Mouse (Mus musculus) MEL (cell line): ENCODE results near the gene Cebpz. TPM values are rescaled to one million over a fixed set of nuclear protein-coding genes. Genes with fewer than 3 reads are reported as not detected.

Experiments
- DNase-seq: peaks from one replicate; pipeline ENCODE4 v3.0.0; 2011; ENCODE audit warnings: low read depth, low spot score
- H3K27ac ChIP-seq: 2 replicates; pipeline ENCODE4 v1.5.1; 2012; ENCODE audit warnings: low read depth, mild to moderate bottlenecking, control low read depth, low read length, moderate library complexity; ENCODE audit not compliant: control insufficient read depth
- H3K27me3 ChIP-seq, 2 experiments: fragments of 150-350 bp in 1 of 2; sonication (generic) in 1 of 2; 2 replicates each; pipeline ENCODE4 v1.6.1; 2012; ENCODE audit warnings: low read length in 2 of 2, mild to moderate bottlenecking in 2 of 2, improper control_type of control experiment in 1 of 2, moderate library complexity in 1 of 2; ENCODE audit not compliant: insufficient read depth in 2 of 2, control insufficient read depth in 1 of 2
- H3K36me3 ChIP-seq, 2 experiments: 2 replicates each; pipeline ENCODE4 v1.6.1; 2012 to 2014; ENCODE audit warnings: low read length in 2 of 2, improper control_type of control experiment in 1 of 2, inconsistent platforms in 1 of 2, mild to moderate bottlenecking in 1 of 2; ENCODE audit not compliant: insufficient read depth in 2 of 2, control insufficient read depth in 1 of 2
- H3K4me1 ChIP-seq, 2 experiments: fragments of 150-350 bp in 1 of 2; sonication (generic) in 1 of 2; 2 replicates each; pipeline ENCODE4 v1.6.1; 2012; ENCODE audit warnings: low read length in 2 of 2, improper control_type of control experiment in 1 of 2, mild to moderate bottlenecking in 1 of 2; ENCODE audit not compliant: insufficient read depth in 2 of 2, control insufficient read depth in 1 of 2
- H3K4me3 ChIP-seq, 2 experiments: fragments of 150-350 bp in 1 of 2; sonication (generic) in 1 of 2; 2 replicates each; pipeline ENCODE4 v1.5.1; 2012; ENCODE audit warnings: low read depth in 2 of 2, low read length in 2 of 2, mild to moderate bottlenecking in 2 of 2, moderate library complexity in 2 of 2, control low read depth in 1 of 2, improper control_type of control experiment in 1 of 2; ENCODE audit not compliant: control insufficient read depth in 1 of 2, insufficient read depth in 1 of 2
- H3K79me2 ChIP-seq: 2 replicates; pipeline ENCODE4 v1.6.1; 2012; ENCODE audit warnings: mild to moderate bottlenecking, low read length, moderate library complexity; ENCODE audit not compliant: control insufficient read depth, poor library complexity, insufficient read depth
- H3K9ac ChIP-seq: 2 replicates; pipeline ENCODE4 v1.6.1; 2012; ENCODE audit warnings: low read depth, mild to moderate bottlenecking, control low read depth, low read length, moderate library complexity; ENCODE audit not compliant: control insufficient read depth, poor library complexity, severe bottlenecking
- H3K9me3 ChIP-seq: fragments of 150-350 bp; sonication (generic); replicated peaks from 2 replicates; pipeline ENCODE4 v1.6.1; 2012; ENCODE audit warnings: mild to moderate bottlenecking, low read length, improper control_type of control experiment, moderate library complexity; ENCODE audit not compliant: insufficient read depth
- BHLHE40 ChIP-seq: IDR thresholded peaks from 2 replicates; pipeline ENCODE4 v1.6.1; 2012; ENCODE audit warnings: low read depth, mild to moderate bottlenecking, inconsistent platforms, low read length, improper control_type of control experiment, borderline replicate concordance
- CHD1 ChIP-seq: IDR thresholded peaks from 2 replicates; pipeline ENCODE4 v1.6.1; 2012; ENCODE audit warnings: low read depth, mild to moderate bottlenecking, inconsistent platforms, low read length, improper control_type of control experiment
- CHD2 ChIP-seq: IDR thresholded peaks from 2 replicates; pipeline ENCODE4 v1.6.1; 2011; ENCODE audit warnings: low read length, improper control_type of control experiment
- CTCF ChIP-seq, 3 experiments: IDR thresholded peaks in 2 of 3; conservative IDR thresholded peaks in 1 of 3; 2 replicates each; pipeline ENCODE4 v1.5.1; 2011 to 2012; ENCODE audit warnings: low read length in 3 of 3, low read depth in 2 of 3, mild to moderate bottlenecking in 2 of 3, improper control_type of control experiment in 1 of 3, inconsistent platforms in 1 of 3, mixed read lengths in 1 of 3, moderate library complexity in 1 of 3; ENCODE audit not compliant: control insufficient read depth in 1 of 3, insufficient read depth in 1 of 3, poor library complexity in 1 of 3, severe bottlenecking in 1 of 3
- ELF1 ChIP-seq: IDR thresholded peaks from 2 replicates; pipeline ENCODE4 v1.6.1; 2014; ENCODE audit warnings: low read depth, mild to moderate bottlenecking, inconsistent platforms, low read length, improper control_type of control experiment, moderate library complexity
- ETS1 ChIP-seq: IDR thresholded peaks from 2 replicates; pipeline ENCODE4 v1.6.1; 2012; ENCODE audit warnings: low read depth, mild to moderate bottlenecking, inconsistent platforms, low read length, improper control_type of control experiment, moderate library complexity
- GABPA ChIP-seq: IDR thresholded peaks from 2 replicates; pipeline ENCODE4 v1.6.1; 2012; ENCODE audit warnings: low read depth, mild to moderate bottlenecking, inconsistent platforms, low read length, improper control_type of control experiment, moderate library complexity
- GATA1 ChIP-seq: IDR thresholded peaks from 2 replicates; pipeline ENCODE4 v1.6.1; 2011; ENCODE audit warnings: low read depth, low read length, improper control_type of control experiment
- HCFC1 ChIP-seq: IDR thresholded peaks from 2 replicates; pipeline ENCODE4 v1.6.1; 2012; ENCODE audit warnings: low read depth, mild to moderate bottlenecking, inconsistent platforms, low read length, improper control_type of control experiment, moderate library complexity
- JUND ChIP-seq: IDR thresholded peaks from 2 replicates; pipeline ENCODE4 v1.6.1; 2011; ENCODE audit warnings: low read depth, mild to moderate bottlenecking, improper control_type of control experiment, low read length
- KAT2A ChIP-seq: conservative IDR thresholded peaks from 2 replicates; pipeline ENCODE4 v1.6.1; 2012; ENCODE audit warnings: low read depth, low read length, improper control_type of control experiment, inconsistent platforms
- MAX ChIP-seq: IDR thresholded peaks from 2 replicates; pipeline ENCODE4 v1.6.1; 2011; ENCODE audit warnings: low read length, improper control_type of control experiment
- MAZ ChIP-seq: IDR thresholded peaks from 2 replicates; pipeline ENCODE4 v1.6.1; 2012; ENCODE audit warnings: low read depth, mild to moderate bottlenecking, inconsistent platforms, low read length, improper control_type of control experiment
- MEF2A ChIP-seq: IDR thresholded peaks from 2 replicates; pipeline ENCODE4 v1.6.1; 2014; ENCODE audit warnings: low read depth, mild to moderate bottlenecking, inconsistent platforms, low read length, improper control_type of control experiment; ENCODE audit not compliant: poor library complexity, insufficient replicate concordance, severe bottlenecking; ENCODE audit errors: extremely low read depth
- MXI1 ChIP-seq: IDR thresholded peaks from 2 replicates; pipeline ENCODE4 v1.6.1; 2011; ENCODE audit warnings: mild to moderate bottlenecking, low read depth, low read length, improper control_type of control experiment
- MYB ChIP-seq: IDR thresholded peaks from 2 replicates; pipeline ENCODE4 v1.6.1; 2011; ENCODE audit warnings: mild to moderate bottlenecking, low read depth, low read length, improper control_type of control experiment
- MYC ChIP-seq: IDR thresholded peaks from 2 replicates; pipeline ENCODE4 v1.6.1; 2011; ENCODE audit warnings: low read depth, mild to moderate bottlenecking, low read length, improper control_type of control experiment, moderate library complexity
- NELFE ChIP-seq: IDR thresholded peaks from 2 replicates; pipeline ENCODE4 v1.6.1; 2011; ENCODE audit warnings: low read depth, low read length, improper control_type of control experiment
- NRF1 ChIP-seq: IDR thresholded peaks from 2 replicates; pipeline ENCODE4 v1.6.1; 2014; ENCODE audit warnings: low read depth, mild to moderate bottlenecking, inconsistent platforms, low read length, improper control_type of control experiment, moderate library complexity; ENCODE audit not compliant: poor library complexity, insufficient read depth, severe bottlenecking
- POLR2A ChIP-seq, 2 experiments: IDR thresholded peaks; 2 replicates each; pipeline ENCODE4 v1.6.1; 2011 to 2012; ENCODE audit warnings: low read length in 2 of 2, mild to moderate bottlenecking in 2 of 2, control low read depth in 1 of 2, improper control_type of control experiment in 1 of 2, low read depth in 1 of 2, moderate library complexity in 1 of 2; ENCODE audit not compliant: control insufficient read depth in 1 of 2, insufficient read depth in 1 of 2, poor library complexity in 1 of 2
- POLR2AphosphoS2 ChIP-seq: IDR thresholded peaks from 2 replicates; pipeline ENCODE4 v1.6.1; 2011; ENCODE audit warnings: low read length, improper control_type of control experiment
- POLR2AphosphoS5 ChIP-seq: IDR thresholded peaks from 2 replicates; pipeline ENCODE4 v1.6.1; 2012; ENCODE audit warnings: low read depth, borderline replicate concordance, mild to moderate bottlenecking, inconsistent platforms, low read length, moderate library complexity, mixed read lengths
- RCOR1 ChIP-seq: IDR thresholded peaks from 2 replicates; pipeline ENCODE4 v1.6.1; 2012; ENCODE audit warnings: low read depth, mild to moderate bottlenecking, inconsistent platforms, low read length, improper control_type of control experiment
- SIN3A ChIP-seq: IDR thresholded peaks from 2 replicates; pipeline ENCODE4 v1.6.1; 2012; ENCODE audit warnings: low read length, improper control_type of control experiment, inconsistent platforms
- SMC3 ChIP-seq: IDR thresholded peaks from 2 replicates; pipeline ENCODE4 v1.6.1; 2011; ENCODE audit warnings: low read depth, low read length, improper control_type of control experiment
- TBP ChIP-seq: IDR thresholded peaks from 2 replicates; pipeline ENCODE4 v1.8.0; 2011; ENCODE audit warnings: low read depth, low read length, improper control_type of control experiment
- TCF12 ChIP-seq: IDR thresholded peaks from 2 replicates; pipeline ENCODE4 v1.6.1; 2014; ENCODE audit warnings: low read depth, mild to moderate bottlenecking, inconsistent platforms, low read length, improper control_type of control experiment, moderate library complexity
- UBTF ChIP-seq: IDR thresholded peaks from 2 replicates; pipeline ENCODE4 v1.6.1; 2012; ENCODE audit warnings: low read depth, mild to moderate bottlenecking, inconsistent platforms, low read length, improper control_type of control experiment, moderate library complexity, borderline replicate concordance; ENCODE audit not compliant: insufficient read depth
- USF1 ChIP-seq: IDR thresholded peaks from 2 replicates; pipeline ENCODE4 v1.6.1; 2014; ENCODE audit warnings: low read depth, mild to moderate bottlenecking, inconsistent platforms, low read length, improper control_type of control experiment, moderate library complexity
- USF2 ChIP-seq, 2 experiments: IDR thresholded peaks; 2 replicates each; pipeline ENCODE4 v1.6.1; 2011 to 2012; ENCODE audit warnings: improper control_type of control experiment in 2 of 2, low read length in 2 of 2, borderline replicate concordance in 1 of 2, inconsistent platforms in 1 of 2, low read depth in 1 of 2, mild to moderate bottlenecking in 1 of 2; ENCODE audit not compliant: insufficient read depth in 1 of 2
- ZC3H11A ChIP-seq: IDR thresholded peaks from 2 replicates; pipeline ENCODE4 v1.6.1; 2012; ENCODE audit warnings: low read depth, mild to moderate bottlenecking, inconsistent platforms, low read length, improper control_type of control experiment
- ZKSCAN1 ChIP-seq: IDR thresholded peaks from 2 replicates; pipeline ENCODE4 v1.6.1; 2012; ENCODE audit warnings: low read depth, mild to moderate bottlenecking, inconsistent platforms, low read length, improper control_type of control experiment, moderate library complexity
- ZMIZ1 ChIP-seq: IDR thresholded peaks from 2 replicates; pipeline ENCODE4 v1.6.1; 2012; ENCODE audit warnings: low read depth, mild to moderate bottlenecking, inconsistent platforms, low read length, improper control_type of control experiment, moderate library complexity
- ZNF384 ChIP-seq: IDR thresholded peaks from 2 replicates; pipeline ENCODE4 v1.6.1; 2012; ENCODE audit warnings: low read depth, mild to moderate bottlenecking, inconsistent platforms, low read length, improper control_type of control experiment
- polyA plus RNA-seq, 2 experiments: library from polyadenylated mRNA; stranded (reverse) in 1 of 2; unstranded in 1 of 2; fragments of >175 nt in 1 of 2; fragments of >200 nt in 1 of 2; gene quantifications; 2 replicates each; pipeline versions ENCODE4 v1.2.1 to v1.2.4; 2012; ENCODE audit warnings: low replicate concordance in 2 of 2, low read depth in 1 of 2; ENCODE audit not compliant: insufficient read length in 2 of 2, insufficient read depth in 1 of 2, missing spikeins in 1 of 2
- total RNA-seq: library from RNA; depleted of rRNA; stranded (reverse); fragments of 300-350 nt; gene quantifications from 2 replicates; pipeline ENCODE4 v1.2.3, GENCODE M21; 2012; rRNA removed

Gene Cebpz
- total RNA-seq (72.2 and 80.7 TPM in 2 replicates), polyA plus RNA-seq (100 to 1,000 TPM in 1 of 2 experiments, 10 to 100 TPM in 1; 69.9 to 128 TPM)

DNA sequence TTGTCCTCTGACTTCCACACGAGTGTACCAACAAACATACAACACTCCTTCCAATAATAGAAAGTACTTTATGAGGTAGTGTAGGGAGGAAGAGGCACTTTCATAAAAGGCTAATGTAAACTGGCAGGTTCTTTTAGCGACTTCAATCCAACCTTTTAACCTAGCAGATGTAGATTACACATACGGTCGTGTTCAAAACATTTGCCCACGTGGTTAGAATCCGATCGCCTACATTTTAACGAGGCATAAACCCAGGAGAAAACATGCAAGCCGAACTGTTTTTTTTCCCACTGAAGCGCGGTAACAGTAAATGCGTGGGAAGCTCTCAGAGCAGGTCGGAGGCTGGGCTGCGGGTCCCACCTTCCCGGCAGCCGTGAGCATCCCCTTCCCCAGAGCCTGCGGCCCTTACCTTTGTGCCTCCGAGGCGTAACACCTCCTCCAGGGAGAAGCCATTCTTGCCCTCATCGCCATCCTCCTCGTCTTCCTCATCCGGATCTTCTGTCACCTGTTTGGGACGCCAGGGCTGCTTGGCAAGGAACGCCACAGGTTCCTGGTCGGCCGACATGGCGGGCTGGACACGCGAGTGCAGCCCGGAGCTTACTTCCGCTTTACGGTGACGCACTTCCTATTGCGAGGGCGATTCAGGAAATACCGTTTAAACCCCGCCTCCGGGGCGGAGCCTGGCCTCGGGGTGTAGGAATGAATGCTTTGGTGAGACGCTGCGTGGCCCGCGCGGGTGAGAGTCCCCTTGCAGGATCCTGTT is at the start of gene Cebpz, which contains the start of gene Ndufaf7:
TSS of gene Cebpz (minus strand) at position 601 of the 763 bp plus-strand sequence.
TSS of gene Ndufaf7 (plus strand) at position 671 of the 763 bp plus-strand sequence.
- H3K27me3 ChIP-seq = no peaks in the 10 kb centered on the region
- H3K36me3 ChIP-seq = peaks cover 7 to 32% of the 10 kb centered on the region in 2 experiments
- no peaks in the 10 kb centered on the region for H3K9me3 ChIP-seq
- TF ChIP-seq NRF1 = 0 out of 2 replicates have a peak, but pooled peaks have one; percentile 7
- no peak for TF ChIP-seq RCOR1
- peak; percentile 71 for TF ChIP-seq TBP
- no peak for TF ChIP-seq BHLHE40
- TF ChIP-seq NELFE = peak; percentile 80
- TF ChIP-seq POLR2A (IDR thresholded peaks at IDR 0.05; ENCODE audit: control insufficient read depth in 1 of 2, insufficient read depth in 1 of 2, low read depth in 1 of 2, low read length in 2 of 2, poor library complexity in 1 of 2) = peak; percentile 65 to 88; a peak in 3 of 4 replicates
- no peak for TF ChIP-seq CHD2
- TF ChIP-seq SIN3A = peak; percentile 89
- TF ChIP-seq GABPA = no peak
- TF ChIP-seq TCF12 = peak; percentile 59
- TF ChIP-seq JUND = no peak; the same call in 1 of the 2 replicates
- no peak for TF ChIP-seq CTCF (IDR thresholded peaks at IDR 0.05 in 2 of 3, conservative IDR thresholded peaks at IDR 0.05 in 1 of 3; ENCODE audit: control insufficient read depth in 1 of 3, insufficient read depth in 1 of 3, low read depth in 2 of 3, low read length in 3 of 3, poor library complexity in 1 of 3, severe bottlenecking in 1 of 3)
- no peak for TF ChIP-seq MEF2A
- no peak; the same call in 1 of the 2 replicates for TF ChIP-seq KAT2A
- peak; percentile 87 for TF ChIP-seq ZMIZ1
- TF ChIP-seq SMC3 = no peak
- 0 out of 2 replicates have a peak, but pooled peaks have one; percentile 18 for TF ChIP-seq UBTF
- TF ChIP-seq POLR2AphosphoS2 = peak; percentile 85
- TF ChIP-seq MAZ = 0 out of 2 replicates have a peak, but pooled peaks have one; percentile 47
- no peak for TF ChIP-seq MYB
- TF ChIP-seq CHD1 = no peak
- peak; percentile 58; the same call in 1 of the 2 replicates for TF ChIP-seq USF1
- TF ChIP-seq HCFC1 = peak; percentile 90
- TF ChIP-seq ETS1 = peak; percentile 57; the same call in 1 of the 2 replicates
- peak; percentile 95 for TF ChIP-seq ELF1
- TF ChIP-seq POLR2AphosphoS5 = no peak
- no peak for TF ChIP-seq USF2 (IDR thresholded peaks at IDR 0.05; ENCODE audit: borderline replicate concordance in 1 of 2, insufficient read depth in 1 of 2, low read depth in 1 of 2, low read length in 2 of 2)
- TF ChIP-seq ZKSCAN1 = no peak
- no peak for TF ChIP-seq ZC3H11A
- TF ChIP-seq MXI1 = peak; percentile 97
- peak; percentile 89 for TF ChIP-seq MYC
- peak; percentile 82 for TF ChIP-seq MAX
- no peak for TF ChIP-seq GATA1
- TF ChIP-seq ZNF384 = no peak
- DNase-seq = peak; percentile 99
- peak within 1 kb of the TSS; percentile 91 for H3K9ac ChIP-seq
- H3K4me3 ChIP-seq = peak within 1 kb of the TSS; percentile 84 to 86
- H3K79me2 ChIP-seq = peaks cover 42% of the 10 kb centered on the region
- H3K27ac ChIP-seq = peak within 1 kb of the TSS; percentile 66
- peaks cover 8 to 14% of the 10 kb centered on the region in 2 experiments for H3K4me1 ChIP-seq
